Mouse (Mus musculus) kidney, embryonic 16.5 days (tissue): ENCODE results near the gene Msln. TPM values are rescaled to one million over a fixed set of nuclear protein-coding genes. Genes with fewer than 3 reads are reported as not detected.
"Not testable (repeated sequence)": the region's sequence is repeated elsewhere in the genome, so short reads cannot be mapped to it uniquely, and the experiment has no call there.

Source experiments
- ATAC-seq: fragments of 200-750 bp; cut with Nextera tagmentation; 2 replicates; pipeline ENCODE4 v1.8.0; 2017; ENCODE audit warnings: moderate TSS enrichment; ENCODE audit not compliant: low FRiP score, low TSS enrichment
- H3K27ac ChIP-seq: fragments of 300-500 bp; sonication (generic); 2 replicates; pipeline ENCODE4 v1.5.1; 2014; ENCODE audit warnings: low read length
- H3K27me3 ChIP-seq: fragments of 300-500 bp; sonication (generic); 2 replicates; pipeline ENCODE4 v1.6.1; 2014; ENCODE audit warnings: low read length, control low read depth, mixed read lengths; ENCODE audit not compliant: insufficient read depth
- H3K36me3 ChIP-seq: fragments of 300-500 bp; sonication (generic); 2 replicates; pipeline ENCODE4 v1.6.1; 2014; ENCODE audit warnings: low read length, control low read depth, mixed read lengths; ENCODE audit not compliant: insufficient read depth
- H3K4me1 ChIP-seq: fragments of 300-500 bp; sonication (generic); 2 replicates; pipeline ENCODE4 v1.6.1; 2014; ENCODE audit warnings: low read length, control low read depth, mixed read lengths; ENCODE audit not compliant: insufficient read depth
- H3K4me2 ChIP-seq: fragments of 300-500 bp; sonication (generic); replicated peaks from 2 replicates; pipeline ENCODE4 v1.6.1; 2014; ENCODE audit warnings: low read depth, low read length
- H3K4me3 ChIP-seq: fragments of 300-500 bp; sonication (generic); 2 replicates; pipeline ENCODE4 v1.5.1; 2014; ENCODE audit warnings: mild to moderate bottlenecking, low read length
- H3K9ac ChIP-seq: fragments of 300-500 bp; sonication (generic); replicated peaks from 2 replicates; pipeline ENCODE4 v1.6.1; 2014; ENCODE audit warnings: low read length
- H3K9me3 ChIP-seq: fragments of 300-500 bp; sonication (generic); 2 replicates; pipeline ENCODE4 v1.6.1; 2016; ENCODE audit warnings: low read length, control low read depth
- WGBS: fragments of 180-500 bp; shearing (Covaris S2); extraction: QIAGEN DNeasy Blood & Tissue Kit; methylation state at CpG from one replicate; pipeline ENCODE4 v1.1.7; 2014; 5-methylcytosine and 5-hydroxymethylcytosine counted together
- polyA plus RNA-seq: library from polyadenylated mRNA; unstranded; fragments of >200 nt; fragmentation: Nextera tagmentation; extraction: Ambion mirVana; gene quantifications from 2 replicates; pipeline ENCODE4 v1.2.1, GENCODE M21; 2015

Gene Msln
- polyA plus RNA-seq, 1 experiment from 2014 or later: 7.8 TPM

DNA sequence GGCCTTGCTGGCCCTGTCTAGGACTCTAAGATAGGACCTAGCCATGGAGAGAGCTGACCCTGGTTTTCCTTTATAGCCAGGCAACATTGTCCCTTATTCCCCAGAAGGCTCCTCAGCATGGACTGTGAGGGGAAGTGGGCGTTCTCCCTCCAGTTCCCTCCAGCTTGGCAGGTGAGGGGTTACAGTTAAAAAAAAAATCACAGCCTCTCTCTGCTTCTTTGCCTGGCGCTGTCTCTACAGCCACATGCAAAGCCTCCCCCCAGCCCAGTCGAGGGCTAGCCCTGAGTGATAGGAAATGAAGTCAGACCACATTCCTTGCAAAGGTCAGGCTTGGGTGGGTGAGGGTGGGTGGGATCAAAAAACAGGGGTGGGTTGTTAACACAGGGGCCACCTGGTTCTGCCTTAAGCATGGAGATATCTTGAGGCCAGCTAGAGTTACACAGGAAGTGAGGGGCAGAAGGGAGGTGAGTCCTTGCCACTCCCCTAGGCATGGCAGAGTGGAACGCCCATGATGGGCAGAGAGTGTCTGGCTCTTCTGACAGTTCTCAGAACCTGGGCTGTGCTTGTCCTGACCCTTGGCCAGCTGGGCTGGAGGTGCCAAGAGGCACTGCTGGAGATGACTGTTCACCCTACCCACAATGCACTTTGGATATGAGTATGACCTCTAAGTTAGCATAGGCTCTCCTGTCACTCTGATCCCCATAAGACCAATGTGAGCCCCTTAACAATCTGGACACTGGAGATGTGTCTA is 1.6 kb upstream of the Msln start:
- H3K9ac ChIP-seq: no peak overlapping the region
- no peaks in the 10 kb centered on the region for H3K27me3 ChIP-seq
- no peak overlapping the region for H3K27ac ChIP-seq
- no peak overlapping the region for H3K4me3 ChIP-seq
- peak; percentile 64; the same call in 1 of the 2 replicates for ATAC-seq
- no peak overlapping the region for H3K4me2 ChIP-seq
- H3K9me3 ChIP-seq: no peaks in the 10 kb centered on the region
- 19% methylated on average over 4 of the region's 4 CpGs for WGBS
- no peaks in the 10 kb centered on the region for H3K36me3 ChIP-seq
- no peaks in the 10 kb centered on the region for H3K4me1 ChIP-seq

GRCm38 (mm10) chr17:25755086-25755485 is 908 bp upstream of the Msln start:
- H3K4me1 ChIP-seq: no peaks in the 10 kb centered on the region
- no peaks in the 10 kb centered on the region for H3K9me3 ChIP-seq
- no peak overlapping the region for H3K4me2 ChIP-seq
- WGBS: 82% methylated on average over 4 of the region's 4 CpGs
- H3K4me3 ChIP-seq: no peak overlapping the region
- no peaks in the 10 kb centered on the region for H3K27me3 ChIP-seq
- H3K27ac ChIP-seq: no peak overlapping the region
- no peaks in the 10 kb centered on the region for H3K36me3 ChIP-seq
- ATAC-seq: no peak
- no peak overlapping the region for H3K9ac ChIP-seq

GRCm38 (mm10) chr17:25751446-25751845 is 2.7 kb downstream of the Msln start:
- Histone ChIP-seq H3K9me3 (no peaks in the 10 kb centered on the region), H3K27me3 (no peaks in the 10 kb centered on the region), H3K27ac (no peak overlapping the region), H3K36me3 (no peaks in the 10 kb centered on the region), H3K4me1 (no peaks in the 10 kb centered on the region), H3K9ac (no peak overlapping the region), H3K4me3 (no peak overlapping the region), H3K4me2 (no peak overlapping the region)
- no peak for ATAC-seq
- 17% methylated on average over 5 of the region's 5 CpGs for WGBS

- Histone ChIP-seq H3K27ac (no peak overlapping the region), H3K4me1 (no peaks in the 10 kb centered on the region), H3K27me3 (no peaks in the 10 kb centered on the region), H3K4me2 (no peak overlapping the region), H3K9ac (no peak overlapping the region), H3K9me3 (no peaks in the 10 kb centered on the region), H3K36me3 (no peaks in the 10 kb centered on the region), H3K4me3 (no peak overlapping the region)
- no peak for ATAC-seq
- 87% methylated on average over 6 of the region's 6 CpGs for WGBS
Measured at GRCm38 (mm10) chr17:25749314-25749713, 4.9 kb downstream of the Msln start.

DNA sequence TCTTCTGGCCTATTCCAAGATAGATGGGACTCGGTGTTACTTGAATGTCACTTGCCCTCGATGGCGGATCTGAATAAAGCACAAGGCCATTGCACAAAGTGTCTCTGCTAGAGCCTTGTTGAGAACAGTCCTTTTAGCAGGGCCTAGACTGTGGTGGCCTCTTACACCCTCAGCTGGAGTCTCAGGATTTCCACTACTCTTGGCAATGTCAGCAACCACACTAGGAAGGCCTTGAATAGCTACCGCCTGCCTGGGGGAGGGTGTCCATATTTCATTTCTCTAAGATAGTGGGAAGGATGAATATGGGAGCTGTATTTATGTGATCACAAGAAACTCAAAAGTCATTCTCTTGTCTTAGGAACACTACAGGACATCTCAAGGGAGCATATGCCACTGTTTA is 5.9 kb downstream of the Msln start:
- H3K27me3 ChIP-seq: no peaks in the 10 kb centered on the region
- no peak overlapping the region for H3K4me2 ChIP-seq
- no peak overlapping the region for H3K9ac ChIP-seq
- no peaks in the 10 kb centered on the region for H3K4me1 ChIP-seq
- no peak overlapping the region for H3K27ac ChIP-seq
- 90% methylated on average over 4 of the region's 4 CpGs for WGBS
- no peaks in the 10 kb centered on the region for H3K9me3 ChIP-seq
- no peaks in the 10 kb centered on the region for H3K36me3 ChIP-seq
- ATAC-seq: no peak
- H3K4me3 ChIP-seq: no peak overlapping the region

GRCm38 (mm10) chr17:25744311-25744710 is 9.9 kb downstream of the Msln start:
- ATAC-seq: no peak
- H3K4me1 ChIP-seq: no peaks in the 10 kb centered on the region
- 72% methylated on average over 10 of the region's 10 CpGs for WGBS
- no peak overlapping the region for H3K9ac ChIP-seq
- no peaks in the 10 kb centered on the region for H3K9me3 ChIP-seq
- no peaks in the 10 kb centered on the region for H3K36me3 ChIP-seq
- no peaks in the 10 kb centered on the region for H3K27me3 ChIP-seq
- H3K4me3 ChIP-seq: no peak overlapping the region
- no peak overlapping the region for H3K4me2 ChIP-seq
- H3K27ac ChIP-seq: no peak overlapping the region

DNA sequence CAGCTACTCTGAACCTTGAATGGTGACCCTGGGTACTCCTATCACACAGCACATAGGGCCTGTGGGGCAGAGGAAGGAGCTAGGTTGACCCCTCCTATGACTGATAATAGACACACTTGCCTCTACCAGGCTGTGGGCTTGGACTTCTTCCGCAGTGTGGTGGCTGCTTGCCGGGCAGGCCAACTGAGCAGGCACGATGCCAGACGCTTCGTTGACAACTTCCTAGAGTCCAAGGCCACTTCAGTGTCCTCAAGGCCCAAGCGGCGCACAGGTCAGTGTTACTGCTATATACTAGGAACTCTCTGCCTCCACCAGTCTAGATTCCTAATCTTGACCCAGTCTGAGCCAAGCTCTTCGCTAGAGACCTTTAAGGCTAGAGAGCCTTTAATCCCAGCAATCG is 10.3 kb downstream of the Msln start:
- Histone ChIP-seq H3K27me3 (no peaks in the 10 kb centered on the region), H3K36me3 (no peaks in the 10 kb centered on the region), H3K4me1 (no peaks in the 10 kb centered on the region), H3K9ac (no peak overlapping the region), H3K27ac (no peak overlapping the region), H3K4me2 (no peak overlapping the region), H3K9me3 (no peaks in the 10 kb centered on the region), H3K4me3 (no peak overlapping the region)
- 94% methylated on average over 9 of the region's 9 CpGs for WGBS
- ATAC-seq: no peak

- not testable (repeated sequence) for H3K9me3 ChIP-seq, H3K9ac ChIP-seq, H3K36me3 ChIP-seq, ATAC-seq, H3K4me1 ChIP-seq, H3K4me2 ChIP-seq, H3K4me3 ChIP-seq, H3K27me3 ChIP-seq, H3K27ac ChIP-seq
- WGBS: 76% methylated on average over 12 of the region's 12 CpGs
Measured at GRCm38 (mm10) chr17:25741471-25741870, 12.7 kb downstream of the Msln start.

DNA sequence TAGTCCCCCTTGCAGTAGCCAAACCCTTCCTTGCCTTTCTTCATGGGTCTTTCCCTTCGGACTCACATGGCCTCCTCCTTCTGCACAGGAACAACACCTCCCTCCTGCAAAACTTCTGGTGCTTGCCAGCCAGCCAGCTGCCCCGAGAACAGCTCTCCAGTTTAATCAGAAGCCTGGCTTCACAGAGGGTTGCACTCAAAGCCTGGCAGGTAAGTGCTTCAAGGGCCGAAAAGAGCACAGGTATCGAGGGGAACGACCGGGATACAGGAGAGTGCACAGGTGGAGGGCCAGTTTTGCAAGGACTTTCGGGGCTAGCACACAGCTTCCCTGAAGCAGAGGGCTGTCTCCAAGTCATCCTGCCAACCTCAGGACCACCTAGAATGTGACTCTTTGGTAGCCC is 15.3 kb downstream of the Msln start:
- Histone ChIP-seq H3K36me3 (no peaks in the 10 kb centered on the region), H3K27ac (no peak overlapping the region), H3K4me3 (no peak overlapping the region), H3K27me3 (no peaks in the 10 kb centered on the region), H3K4me1 (no peaks in the 10 kb centered on the region), H3K9me3 (no peaks in the 10 kb centered on the region), H3K9ac (no peak overlapping the region), H3K4me2 (no peak overlapping the region)
- no peak for ATAC-seq
- 77% methylated on average over 7 of the region's 7 CpGs for WGBS

GRCm38 (mm10) chr17:25735745-25736144 is 18.4 kb downstream of the Msln start, which contains the start of gene Mslnl:
TSS of gene Mslnl (plus strand) at chr17:25736042.
- no peaks in the 10 kb centered on the region for H3K9me3 ChIP-seq
- no peaks in the 10 kb centered on the region for H3K4me1 ChIP-seq
- H3K4me2 ChIP-seq: no peak within 1 kb of the TSS
- no peak within 1 kb of the TSS for H3K27ac ChIP-seq
- 54% methylated on average over 3 of the region's 3 CpGs for WGBS
- H3K9ac ChIP-seq: no peak within 1 kb of the TSS; the same call in 1 of the 2 replicates
- 0 out of 2 replicates have a peak, but pooled peaks cover 4% of the 10 kb centered on the region for H3K36me3 ChIP-seq
- H3K27me3 ChIP-seq: no peaks in the 10 kb centered on the region
- no peak for ATAC-seq
- H3K4me3 ChIP-seq: no peak within 1 kb of the TSS
